Mouse (Mus musculus): ENCODE results near the gene Srsf10.

Srsf10 gene

DNA sequence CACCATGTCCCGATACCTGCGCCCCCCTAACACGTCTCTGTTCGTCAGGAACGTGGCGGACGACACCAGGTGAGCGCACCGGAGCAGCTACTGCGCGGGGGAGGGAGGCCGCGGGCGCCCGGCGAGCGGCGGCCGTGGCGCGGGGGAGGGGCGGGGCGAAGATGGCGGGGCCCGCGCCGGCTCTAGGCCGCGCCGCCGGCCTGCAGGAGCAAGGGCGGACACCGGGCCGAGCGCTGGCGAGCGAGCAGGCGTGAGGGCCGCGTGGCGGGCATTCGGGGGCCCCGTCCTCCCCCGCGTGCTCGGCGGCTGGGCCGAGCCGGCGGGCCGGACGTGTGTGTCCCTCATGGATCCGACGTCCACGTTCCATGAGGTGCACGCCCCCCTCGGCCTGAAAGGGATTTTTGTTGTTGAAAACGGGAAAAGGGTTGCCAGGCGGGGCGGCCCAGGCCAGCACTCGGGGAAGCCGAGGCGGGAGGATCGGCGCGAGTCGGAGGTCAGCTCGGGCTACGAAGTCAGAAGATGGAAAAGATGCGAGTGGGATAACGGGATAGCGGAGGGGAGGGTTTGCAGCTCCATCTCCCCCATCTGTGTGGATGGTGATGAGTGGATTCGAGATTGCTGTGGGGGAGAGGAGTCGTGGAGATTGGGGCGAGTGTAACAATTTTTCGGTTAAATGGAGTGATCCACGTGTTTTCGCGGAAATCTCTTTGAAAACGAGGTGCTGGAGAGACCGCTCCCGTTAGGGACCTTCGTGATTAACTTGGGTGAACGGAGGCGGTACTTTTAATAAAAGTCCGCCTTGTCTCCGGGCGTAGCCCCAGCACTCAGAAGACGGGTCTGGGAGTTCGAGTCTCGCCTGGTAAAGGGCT is 910 bp downstream of the Srsf10 start:
- DNase-seq: peak; percentile 84

DNA sequence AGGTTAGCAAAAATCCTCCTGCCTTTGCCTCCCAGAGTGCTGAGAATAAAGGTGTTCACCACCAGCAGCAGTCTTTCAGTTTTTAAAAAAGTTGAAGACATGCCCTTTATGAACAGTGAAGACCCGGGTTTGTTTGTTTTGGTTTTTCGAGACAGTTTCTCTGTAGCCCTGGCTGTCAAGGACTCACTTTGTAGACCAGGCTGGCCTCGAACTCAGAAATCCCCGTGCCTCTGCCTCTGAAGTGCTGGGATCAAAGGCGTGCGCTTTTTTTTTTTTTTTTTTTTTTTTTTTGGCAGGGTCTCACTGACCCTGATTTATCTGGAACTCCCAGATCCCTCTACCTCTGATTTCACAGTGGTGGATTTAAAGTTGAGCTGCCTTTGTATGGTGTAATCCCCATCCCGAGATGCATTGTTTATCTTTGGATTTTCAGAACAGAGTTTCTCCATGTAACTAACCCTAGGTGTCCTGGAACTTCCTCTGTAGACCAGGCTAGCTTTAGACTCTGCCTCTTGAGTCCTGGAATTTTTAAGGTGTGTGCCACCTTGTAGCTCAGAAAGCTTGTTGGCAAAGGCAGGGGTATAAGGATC is 2.1 kb downstream of the Srsf10 start:
- no peak for DNase-seq

DNA sequence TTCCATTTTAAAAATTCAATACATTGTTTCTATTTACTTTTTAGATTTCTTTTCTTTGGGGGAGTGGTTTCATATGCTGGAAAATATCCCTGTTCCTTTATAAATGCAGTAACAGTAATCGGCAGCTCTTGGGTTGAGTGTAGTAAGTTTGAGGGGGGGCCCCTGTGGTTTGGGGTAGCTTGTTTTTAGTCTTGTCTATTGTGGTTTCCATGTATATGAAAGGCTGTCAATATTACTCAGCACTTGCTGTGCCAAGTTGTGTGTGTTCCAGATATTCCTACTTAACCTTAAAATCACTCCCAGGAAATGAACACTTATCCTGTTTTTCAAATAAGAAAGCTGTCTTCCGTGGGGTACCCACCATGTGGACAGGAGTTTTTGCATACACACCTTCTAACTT is 13.4 kb downstream of the Srsf10 start:
- no peak for DNase-seq

DNA sequence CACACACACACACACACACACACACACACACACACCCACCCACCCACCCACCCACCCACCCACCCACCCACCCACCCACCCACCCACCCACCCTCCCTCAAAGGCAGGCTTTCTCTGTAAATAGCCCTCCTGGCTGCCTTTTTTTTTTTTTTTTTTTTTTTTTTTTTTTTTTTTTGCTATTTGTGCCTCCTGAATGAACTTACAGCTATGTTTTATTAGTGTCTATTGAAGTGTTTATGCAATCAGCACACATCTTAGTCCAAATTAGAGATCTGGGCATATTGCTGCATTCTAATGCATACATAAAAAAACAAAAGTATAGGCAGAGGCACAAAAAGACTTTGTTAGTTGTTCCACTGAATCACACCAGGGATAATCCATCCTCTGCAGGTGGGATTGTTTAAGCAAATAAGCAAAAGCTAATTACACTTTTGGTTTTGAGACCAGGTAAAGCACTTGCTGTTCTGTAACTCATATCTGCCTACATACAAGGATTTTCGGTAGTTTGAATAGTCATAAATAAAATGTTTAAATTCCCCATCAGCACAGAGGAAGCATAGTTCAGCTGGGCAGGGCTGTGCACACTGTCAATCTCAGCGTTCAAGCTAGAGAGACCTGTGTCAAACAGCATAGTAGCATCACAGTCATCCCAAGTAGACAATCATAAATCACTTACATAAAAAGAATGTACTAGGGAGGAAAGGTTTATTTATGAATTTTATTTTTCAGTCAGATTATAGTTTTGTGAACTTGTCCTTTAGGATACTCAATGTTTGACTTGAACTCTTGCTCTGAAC is 14.9 kb downstream of the Srsf10 start:
- DNase-seq: no peak

DNA sequence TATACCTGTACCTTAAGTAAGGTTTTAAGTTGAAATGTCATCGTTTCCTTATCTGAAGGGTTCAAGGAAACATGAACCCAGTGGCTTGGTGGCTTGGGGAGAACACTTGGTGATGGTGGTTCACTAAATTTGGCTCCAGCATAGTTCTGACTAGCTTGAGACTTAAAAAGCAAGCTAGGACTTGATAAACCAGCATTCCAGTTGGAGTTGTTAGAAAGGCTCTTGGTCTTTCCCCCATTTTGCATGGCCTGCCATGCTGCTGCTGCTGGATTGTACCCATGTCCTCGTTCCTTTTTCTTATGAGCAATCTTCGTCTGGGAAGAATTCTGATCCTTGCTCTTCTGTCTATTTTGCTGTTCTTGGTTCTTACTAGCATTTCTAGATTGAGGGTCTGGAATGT is 16.5 kb downstream of the Srsf10 start:
- no peak for DNase-seq

DNA sequence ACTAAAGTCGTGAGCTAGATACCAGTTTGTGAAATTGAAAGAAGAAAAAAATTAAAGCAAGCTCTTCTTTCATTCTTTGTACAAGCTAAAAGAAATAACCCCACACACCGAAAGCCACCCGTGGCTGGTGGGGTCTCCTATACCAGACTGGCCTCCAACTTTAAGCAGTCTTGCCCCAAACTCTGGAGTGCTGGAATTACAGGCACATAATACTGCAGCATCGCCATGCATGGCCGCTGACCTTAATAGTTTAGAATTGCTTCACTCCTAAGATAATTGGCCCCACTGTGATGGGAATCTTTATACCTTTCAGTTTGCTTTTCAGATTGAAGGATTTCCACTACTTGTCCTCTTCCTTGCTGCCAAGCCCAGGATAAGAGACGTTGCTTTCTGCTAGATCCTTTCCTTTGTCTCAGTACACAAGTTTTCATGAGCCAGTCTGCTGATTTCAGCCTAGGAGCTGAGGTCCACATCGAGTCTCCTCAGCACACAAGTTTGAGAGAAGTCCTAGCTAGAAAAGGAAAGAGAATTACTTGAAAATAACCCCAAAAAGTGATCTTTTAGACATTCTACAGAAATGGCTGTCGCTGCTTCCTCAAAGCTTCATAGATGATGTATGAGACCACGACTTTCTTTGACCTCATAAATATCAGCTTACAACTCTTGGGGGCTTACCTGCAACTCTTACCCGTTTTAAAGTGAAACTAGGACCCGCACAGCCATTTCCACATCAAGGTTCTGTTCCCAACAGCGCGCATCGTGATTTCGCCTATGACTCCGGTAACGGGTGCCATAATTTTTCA is 17.2 kb downstream of the Srsf10 start:
- DNase-seq: no peak

DNA sequence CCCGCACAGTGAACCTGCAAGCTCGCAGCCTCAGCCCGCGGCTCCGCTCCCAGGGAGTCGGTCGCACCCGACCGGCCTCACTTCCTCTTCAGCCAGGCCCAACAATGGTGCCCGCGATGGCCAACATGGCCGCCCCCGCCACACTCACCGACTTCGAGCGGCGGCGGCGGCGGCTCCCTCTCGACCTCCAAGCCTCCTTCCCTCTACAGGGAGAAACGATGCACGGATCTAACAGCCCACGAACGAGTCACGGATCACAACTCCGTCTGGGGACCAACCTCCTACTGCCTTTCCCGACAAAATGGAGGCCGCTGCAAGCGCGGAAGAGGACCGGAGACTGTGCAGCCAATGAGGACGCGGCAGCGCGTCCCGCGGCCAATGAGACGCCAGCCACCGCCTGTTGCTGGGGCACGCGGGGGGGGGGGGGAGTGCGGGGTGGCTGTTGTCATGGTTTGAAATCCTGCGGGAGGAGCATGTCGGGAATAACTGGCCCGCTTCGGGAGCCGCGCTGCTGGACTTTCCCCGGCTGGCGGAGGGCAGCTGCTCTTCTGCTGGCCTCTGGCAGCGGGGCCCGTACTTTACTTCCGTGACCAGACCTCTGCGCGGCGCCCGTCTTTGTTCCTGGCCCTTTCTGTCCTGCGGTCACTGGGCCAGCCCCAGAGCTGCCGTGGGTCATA is 18.1 kb downstream of the Srsf10 start, which contains the start of gene Pnrc2:
Gene Pnrc2, minus strand, starts transcription at position 325 of the 677 bp plus-strand sequence.
- peak; percentile 95 for DNase-seq

DNA sequence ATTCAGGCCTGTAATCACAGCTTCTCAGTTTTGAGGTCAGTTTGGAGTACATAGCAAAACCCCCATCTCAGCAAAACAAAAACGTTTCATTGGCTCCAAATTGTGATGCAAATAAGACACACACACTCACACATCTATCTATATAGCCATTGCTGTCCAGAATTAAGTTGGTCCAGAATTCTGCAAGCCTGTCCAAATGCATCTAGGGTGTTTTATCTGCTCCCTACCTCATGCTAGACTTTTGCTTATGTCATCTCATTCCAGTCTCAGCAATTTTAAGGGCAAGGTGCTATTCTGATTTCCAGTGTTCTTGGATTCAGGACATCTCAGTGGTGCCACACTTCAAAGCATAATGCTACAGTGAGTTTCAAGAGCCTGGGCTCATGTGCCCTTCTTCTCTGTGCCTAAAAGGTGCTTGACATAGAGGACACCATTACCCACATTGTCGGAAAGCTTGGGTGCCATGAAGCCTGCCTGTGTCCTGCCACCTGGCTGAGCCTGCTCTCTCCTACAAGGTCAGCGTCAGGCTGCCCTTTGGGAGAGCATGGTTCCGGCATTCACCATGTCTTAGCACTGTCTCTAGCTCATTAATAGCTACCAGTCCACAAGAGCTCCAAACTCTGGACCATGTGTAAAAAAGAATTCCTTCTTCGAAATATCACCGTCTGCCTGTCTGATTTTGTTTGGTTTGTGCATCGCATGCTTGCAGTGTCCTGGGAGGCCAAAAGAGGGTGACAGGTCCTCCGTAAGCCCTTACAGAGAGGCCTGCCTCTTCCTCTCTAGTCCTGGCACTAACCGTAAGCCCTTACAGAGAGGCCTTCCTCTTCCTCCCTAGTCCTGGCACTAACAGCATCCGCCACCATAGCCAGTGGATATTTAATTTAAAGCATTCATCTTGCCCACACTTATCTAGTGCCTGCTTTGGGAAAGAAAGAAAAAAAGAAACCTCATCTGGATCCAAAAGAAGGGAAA is 19.3 kb downstream of the Srsf10 start:
- DNase-seq: no peak

DNA sequence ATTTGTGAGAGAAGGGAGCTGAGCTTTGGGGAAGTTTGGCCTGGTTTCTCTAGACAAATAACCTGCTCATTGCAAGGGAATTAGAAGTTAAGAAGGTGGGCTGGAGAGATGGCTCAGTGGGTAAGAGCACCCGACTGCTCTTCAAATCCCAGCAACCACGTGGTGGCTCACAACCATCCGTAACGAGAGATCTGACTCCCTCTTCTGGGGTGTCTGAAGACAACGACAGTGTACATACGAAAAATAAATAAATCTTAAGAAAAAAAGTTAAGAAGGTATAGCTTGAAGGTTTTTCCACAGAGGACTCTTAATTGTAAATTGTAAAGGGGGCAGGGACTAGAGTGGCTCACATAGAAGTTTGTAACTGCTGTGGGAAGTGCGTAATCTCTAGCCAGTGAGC is 20.0 kb downstream of the Srsf10 start:
- DNase-seq: no peak

DNA sequence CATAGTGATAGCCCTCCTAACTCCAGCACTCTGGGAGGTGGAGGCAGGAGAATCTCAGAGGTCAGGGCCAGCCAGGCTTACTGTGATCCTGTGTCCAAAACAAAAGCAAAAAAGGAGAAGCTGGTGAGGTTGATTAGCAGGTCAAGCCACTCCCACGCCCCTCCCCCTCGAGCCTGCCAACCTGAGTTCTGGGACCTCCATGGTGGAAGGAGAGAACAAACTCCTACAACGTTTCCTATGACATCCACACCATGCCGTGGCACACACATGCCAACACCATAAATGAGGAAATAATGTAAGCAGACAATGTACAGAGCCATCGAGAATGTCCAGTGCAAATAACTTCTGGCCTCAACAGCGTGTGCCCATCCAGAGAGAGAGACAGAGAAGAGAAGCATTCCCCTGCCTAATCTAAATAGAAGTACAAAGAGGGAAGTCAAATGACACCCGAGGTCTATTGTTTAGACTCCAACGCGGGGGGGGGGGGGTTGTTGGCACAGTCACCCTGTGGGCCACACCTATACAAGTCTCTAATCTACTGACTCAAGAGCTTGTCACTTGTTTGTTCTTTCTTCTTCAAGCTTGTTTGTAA is 20.5 kb downstream of the Srsf10 start:
- peak; percentile 62 for DNase-seq

DNA sequence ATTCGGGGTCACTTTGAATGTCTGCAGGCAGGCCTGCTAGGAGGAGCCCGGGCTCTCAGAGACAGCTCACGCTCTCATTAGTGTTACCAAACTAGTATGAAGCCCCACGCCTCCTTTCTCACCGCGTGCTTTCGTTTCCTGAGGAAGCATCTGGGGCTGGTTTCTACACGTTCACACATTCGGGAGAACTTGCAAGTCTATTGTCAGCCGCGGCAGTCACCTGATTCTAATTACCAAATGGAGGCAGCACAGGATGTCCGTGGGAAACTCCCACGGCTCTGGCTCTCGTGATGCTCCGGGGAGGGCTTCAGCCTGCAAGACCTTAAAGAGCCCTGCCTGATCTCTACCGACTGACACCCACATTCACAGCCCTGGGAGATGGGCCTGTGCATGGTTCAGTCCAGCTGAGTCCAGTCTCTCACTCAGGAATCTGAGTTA is 21.1 kb downstream of the Srsf10 start:
- DNase-seq: peak; percentile 81

DNA sequence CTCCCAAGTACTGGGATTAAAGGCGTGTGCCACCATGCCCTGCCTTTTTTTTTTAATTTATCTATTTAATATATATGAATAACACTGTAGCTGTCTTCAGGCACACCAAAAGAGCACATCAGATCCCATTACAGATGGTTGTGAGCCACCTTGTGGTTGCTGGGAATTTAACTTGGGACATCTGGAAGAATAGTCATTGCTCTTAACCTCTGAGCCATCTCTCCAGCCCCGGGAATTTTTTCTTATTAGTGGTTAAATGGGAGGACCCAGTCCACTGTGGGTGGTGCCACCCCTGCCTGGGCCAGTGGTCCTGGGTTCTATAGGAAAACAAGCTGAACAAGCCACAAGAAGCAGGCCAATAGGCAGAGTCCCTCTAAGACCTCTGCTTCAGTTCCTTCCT is 22.2 kb downstream of the Srsf10 start:
- no peak for DNase-seq

DNA sequence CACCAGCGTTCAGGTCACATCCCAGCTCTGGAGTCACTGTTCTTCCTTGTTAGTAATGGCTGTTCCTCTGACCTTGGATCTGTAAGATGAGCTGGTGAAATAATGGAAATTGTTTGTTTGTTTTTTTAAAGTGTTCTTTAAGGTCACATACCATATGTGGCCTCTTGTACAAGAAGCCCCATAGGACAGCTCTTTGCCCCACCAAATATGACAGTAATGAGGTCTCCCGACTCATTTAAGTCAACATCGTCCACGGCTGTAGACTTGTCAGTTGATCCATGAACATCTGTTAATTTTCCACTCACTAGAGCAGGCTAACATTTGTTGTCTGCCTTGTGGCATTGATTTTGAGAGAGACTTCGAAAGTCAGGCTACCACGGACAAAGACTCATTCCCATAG is 23.5 kb downstream of the Srsf10 start:
- DNase-seq: no peak

DNA sequence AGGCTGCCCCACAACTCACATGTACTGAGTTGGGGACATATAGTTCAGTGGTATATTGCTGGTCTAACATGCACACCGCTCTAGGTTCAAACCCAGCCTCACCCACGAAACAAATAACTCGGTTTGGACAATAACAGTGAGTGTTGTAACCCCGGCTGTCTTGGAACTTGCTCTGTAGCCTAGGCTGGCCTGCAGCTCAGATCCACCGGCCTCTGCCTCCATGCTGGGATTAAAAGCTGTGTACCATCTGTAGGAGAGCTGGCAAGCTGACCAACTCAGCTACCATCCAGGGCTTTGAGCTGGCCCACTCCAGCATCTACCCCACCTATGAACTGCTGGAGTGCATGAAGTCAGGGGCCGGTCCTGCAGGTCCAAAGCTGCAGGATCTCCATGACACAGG is 24.5 kb downstream of the Srsf10 start:
- no peak for DNase-seq

DNA sequence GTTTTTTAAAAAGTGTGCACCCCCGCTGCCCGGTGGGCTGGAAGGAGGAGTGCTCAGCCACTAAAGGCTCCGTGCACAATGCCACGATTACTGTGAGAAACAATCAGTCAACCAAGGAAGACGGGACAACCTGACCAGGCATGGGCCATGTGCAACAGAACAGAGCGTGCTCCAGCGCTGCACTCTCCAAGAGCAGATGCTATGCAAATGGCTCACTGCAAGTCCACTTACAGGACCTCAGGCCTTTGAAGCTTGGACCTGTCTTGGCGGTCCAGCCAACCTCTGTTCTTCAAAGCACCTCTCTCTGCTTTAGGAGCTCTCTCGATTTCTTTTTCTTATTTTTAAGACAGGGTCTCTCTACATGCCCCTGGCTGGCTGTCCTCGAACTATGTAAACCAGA is 25.0 kb downstream of the Srsf10 start:
- DNase-seq: no peak

DNA sequence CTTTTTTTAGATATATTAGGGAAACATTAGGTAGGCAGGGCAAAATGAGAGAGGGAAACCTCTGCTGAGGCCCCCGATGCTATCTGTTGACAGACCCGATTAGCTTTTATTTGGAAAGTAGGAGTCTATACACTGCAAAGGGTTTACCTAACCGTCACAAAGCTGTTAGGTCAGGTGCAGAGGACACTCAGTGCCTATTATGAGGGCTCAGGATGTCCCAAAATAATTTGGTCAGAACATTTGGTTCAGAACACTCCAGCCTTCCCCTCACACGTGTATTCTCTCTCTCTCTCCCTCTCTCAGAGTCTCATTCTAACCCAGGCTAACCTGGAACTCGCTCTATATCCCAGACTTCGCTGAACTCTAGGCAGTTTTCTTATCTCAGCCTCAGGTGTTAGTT is 26.5 kb downstream of the Srsf10 start:
- DNase-seq: no peak

DNA sequence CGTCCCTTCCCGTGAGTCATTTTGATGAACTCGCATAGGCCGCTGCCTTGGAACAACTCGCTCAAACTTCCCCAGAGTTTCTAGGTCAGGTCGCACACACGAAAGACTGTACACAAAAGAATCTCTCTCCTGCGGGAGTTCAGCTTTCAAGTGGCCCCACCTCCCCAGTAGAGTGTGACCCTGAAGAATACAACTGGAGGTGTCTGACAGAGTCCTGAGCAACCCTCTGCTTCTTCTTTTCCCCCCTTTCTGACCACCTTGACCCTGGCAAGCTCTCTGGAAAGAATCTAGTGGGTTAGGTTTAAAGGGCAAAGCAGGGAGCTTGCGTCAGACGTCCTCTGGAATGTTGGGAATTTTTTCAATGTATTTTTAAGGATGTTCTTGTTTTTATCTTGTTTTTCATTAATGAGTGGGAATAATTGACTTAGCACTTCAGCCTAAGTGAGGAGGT is 27.9 kb downstream of the Srsf10 start:
- DNase-seq: no peak

DNA sequence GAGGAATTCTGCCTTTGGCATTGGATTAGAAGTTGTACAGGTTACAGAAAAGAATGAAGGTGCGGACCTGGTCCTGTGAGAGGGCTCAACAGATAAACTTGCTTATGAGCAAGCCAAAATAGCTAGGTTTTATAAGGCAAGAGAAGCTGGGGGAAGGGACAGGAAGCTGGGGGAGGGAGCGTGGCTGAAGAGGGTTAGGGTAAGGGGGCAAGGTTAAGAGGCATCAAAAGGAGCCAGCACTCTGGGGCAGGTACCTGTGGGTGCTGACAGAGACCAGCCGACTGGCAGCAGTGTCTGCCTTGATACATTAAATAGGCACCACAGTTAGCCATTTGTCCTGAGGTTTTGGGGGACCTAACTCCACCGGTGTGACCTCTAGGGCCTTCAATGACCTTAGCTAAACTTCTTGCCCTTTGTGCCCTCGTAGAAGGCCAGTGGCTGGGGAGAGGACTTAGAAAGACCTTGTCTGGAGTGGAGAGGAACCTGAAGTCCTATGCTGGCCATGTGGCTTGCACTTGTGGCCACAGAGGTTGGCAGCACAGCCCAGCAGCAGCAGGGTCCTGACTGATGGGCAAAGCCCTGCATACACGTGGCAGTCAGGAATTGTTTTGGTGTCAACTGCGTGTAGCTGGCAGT is 28.5 kb downstream of the Srsf10 start:
- DNase-seq: no peak

DNA sequence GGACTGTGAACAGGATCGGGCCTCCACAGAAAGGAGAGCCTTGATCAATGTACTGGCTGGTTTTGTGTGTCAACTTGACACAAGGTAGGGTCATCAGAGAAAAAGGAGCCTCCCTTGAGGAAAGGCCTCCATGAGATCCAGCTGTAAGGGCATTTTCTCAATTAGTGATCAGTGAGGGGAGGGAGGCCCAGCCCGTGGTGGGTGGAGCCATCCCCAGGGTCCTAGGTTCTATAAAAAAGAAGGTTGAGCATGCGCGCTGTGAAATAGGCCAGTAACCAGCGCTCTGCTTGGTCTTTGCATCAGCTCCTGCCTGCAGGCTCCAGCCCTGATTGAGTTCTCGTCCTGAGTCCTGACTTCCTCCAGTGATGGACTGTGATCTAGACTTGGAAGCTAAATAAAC is 29.0 kb downstream of the Srsf10 start:
- peak; percentile 52 for DNase-seq

DNA sequence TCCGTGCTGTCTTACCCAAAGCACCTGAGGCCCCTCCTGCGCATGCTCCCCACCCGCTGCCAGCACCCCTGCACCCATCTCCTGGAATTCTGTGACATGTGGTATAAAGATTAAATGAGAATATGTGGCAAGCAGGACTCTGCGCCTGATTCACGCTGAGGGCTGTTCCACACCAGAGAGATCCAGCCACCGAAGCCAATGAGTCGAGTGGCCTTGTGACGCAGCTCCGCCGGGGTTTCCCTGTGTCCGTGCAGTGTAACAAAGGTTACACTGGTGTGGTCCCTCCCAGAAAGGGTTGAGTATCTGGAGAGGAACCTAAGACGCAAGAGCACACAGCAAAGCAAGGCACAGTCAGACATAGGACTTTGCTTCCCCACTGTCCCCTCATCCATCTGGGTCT is 30.1 kb downstream of the Srsf10 start:
- DNase-seq: no peak

All from embryo, embryonic 11 days (tissue).